Mouse (Mus musculus): ENCODE results near the gene Pmis2. TPM values are rescaled to one million over a fixed set of nuclear protein-coding genes. Genes with fewer than 3 reads are reported as not detected.

The Pmis2 gene
- total and polyA plus RNA-seq, 3 experiments: not detected

DNA sequence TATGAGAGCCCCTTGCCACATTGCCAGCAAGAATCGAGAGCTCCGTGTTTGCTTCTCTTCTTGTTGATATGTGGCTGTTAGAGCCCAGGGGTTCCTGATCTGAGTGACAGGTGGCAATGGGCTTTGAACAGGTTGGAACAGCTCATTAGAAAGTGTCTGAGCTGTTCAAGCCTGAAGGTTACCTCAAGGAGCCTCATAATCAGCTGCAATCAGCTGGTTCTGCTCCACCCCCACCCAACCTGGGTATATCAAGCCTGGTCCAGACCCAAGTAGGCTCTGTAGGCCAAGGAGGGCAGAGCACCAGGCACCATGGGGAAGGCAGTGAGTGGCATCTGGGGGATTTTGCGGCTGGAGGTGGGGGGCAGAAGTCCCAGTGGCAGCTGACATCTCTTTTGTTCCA lies 40.5 kb upstream of the Pmis2 start, which contains the start of gene Atp4a:
Gene Atp4a, plus strand, starts transcription at position 268 of the 400 bp plus-strand sequence.
- Histone ChIP-seq H3K27ac (ENCODE audit: control insufficient read depth, low read depth, low read length) (no peak within 1 kb of the TSS), H3K9me3 (replicated peaks; ENCODE audit: insufficient read depth, low read length) (no peaks in the 10 kb centered on the region), H3K27me3 (ENCODE audit: control insufficient read depth in 1 of 2, insufficient read depth in 2 of 2, low read length in 2 of 2) (no peaks in the 10 kb centered on the region), H3K4me1 (ENCODE audit: control insufficient read depth in 1 of 2, insufficient read depth in 2 of 2, low read length in 2 of 2) (peaks cover 0 to 10% of the 10 kb centered on the region in 2 experiments), H3K9ac (ENCODE audit: control insufficient read depth, low read depth, low read length, poor library complexity, severe bottlenecking) (no peak within 1 kb of the TSS), H3K79me2 (ENCODE audit: control insufficient read depth, insufficient read depth, low read length, poor library complexity) (no peaks in the 10 kb centered on the region), H3K4me3 (ENCODE audit: control insufficient read depth in 1 of 2, insufficient read depth in 1 of 2, low read depth in 2 of 2, low read length in 2 of 2) (no peak within 1 kb of the TSS), H3K36me3 (ENCODE audit: control insufficient read depth in 1 of 2, insufficient read depth in 2 of 2, low read length in 2 of 2) (peaks cover 0 to 5% of the 10 kb centered on the region in 2 experiments; a peak in 2 of 4 replicates)
- DNase-seq (ENCODE audit: low read depth, low spot score): no peak
- TF ChIP-seq MYC (IDR thresholded peaks at IDR 0.05; ENCODE audit: low read depth, low read length): no peak
- TF ChIP-seq GABPA (IDR thresholded peaks at IDR 0.05; ENCODE audit: low read depth, low read length): no peak
- no peak for TF ChIP-seq EP300 (IDR thresholded peaks at IDR 0.05; ENCODE audit: low read depth in 1 of 2, low read length in 2 of 2)
- TF ChIP-seq CHD1 (IDR thresholded peaks at IDR 0.05; ENCODE audit: low read depth, low read length): no peak
- TF ChIP-seq USF2 (IDR thresholded peaks at IDR 0.05; ENCODE audit: borderline replicate concordance in 1 of 2, insufficient read depth in 1 of 2, low read depth in 1 of 2, low read length in 2 of 2): no peak
- no peak for TF ChIP-seq MEF2A (IDR thresholded peaks at IDR 0.05; ENCODE audit: extremely low read depth, insufficient replicate concordance, low read depth, low read length, poor library complexity, severe bottlenecking)
- TF ChIP-seq TBP (IDR thresholded peaks at IDR 0.05; ENCODE audit: low read depth, low read length): no peak
- TF ChIP-seq UBTF (IDR thresholded peaks at IDR 0.05; ENCODE audit: borderline replicate concordance, insufficient read depth, low read depth, low read length): no peak
- no peak for TF ChIP-seq ZKSCAN1 (IDR thresholded peaks at IDR 0.05; ENCODE audit: low read depth, low read length)
- TF ChIP-seq ZC3H11A (IDR thresholded peaks at IDR 0.05; ENCODE audit: low read depth, low read length): no peak
- TF ChIP-seq MAX (IDR thresholded peaks at IDR 0.05; ENCODE audit: low read length): no peak

DNA sequence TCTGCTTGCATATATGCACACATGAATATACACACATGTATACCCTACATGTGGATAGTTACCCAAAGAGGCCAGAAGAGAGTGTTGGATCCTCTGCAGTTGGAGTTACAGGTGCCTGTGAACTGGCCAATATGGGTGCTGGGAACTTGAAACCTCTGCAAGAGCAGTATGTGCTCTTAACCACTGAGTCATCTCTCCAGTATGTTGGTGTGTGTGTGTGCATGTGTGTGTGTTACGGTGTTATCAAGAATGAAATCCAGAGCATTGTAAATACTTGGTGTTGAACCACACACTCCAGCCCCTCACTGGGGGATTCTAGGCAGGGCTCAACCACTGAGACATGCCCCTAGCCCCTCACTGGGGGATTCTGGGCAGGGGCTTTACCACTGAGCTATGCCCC lies 36.0 kb upstream of the Pmis2 start:
- peaks cover 5 to 21% of the 10 kb centered on the region in 2 experiments for H3K4me1 ChIP-seq (ENCODE audit: control insufficient read depth in 1 of 2, insufficient read depth in 2 of 2, low read length in 2 of 2)
- H3K4me3 ChIP-seq (ENCODE audit: control insufficient read depth in 1 of 2, insufficient read depth in 1 of 2, low read depth in 2 of 2, low read length in 2 of 2): no peak overlapping the region
- DNase-seq (ENCODE audit: low read depth, low spot score): no peak

More for the DNA sequence above, 36.0 kb upstream of the Pmis2 start:
- Histone ChIP-seq H3K27ac (ENCODE audit: control insufficient read depth, low read depth, low read length) (no peak overlapping the region), H3K9ac (ENCODE audit: control insufficient read depth, low read depth, low read length, poor library complexity, severe bottlenecking) (no peak overlapping the region), H3K27me3 (ENCODE audit: control insufficient read depth in 1 of 2, insufficient read depth in 2 of 2, low read length in 2 of 2) (no peaks in the 10 kb centered on the region; a peak in 1 of 4 replicates), H3K36me3 (ENCODE audit: control insufficient read depth in 1 of 2, insufficient read depth in 2 of 2, low read length in 2 of 2) (peaks cover 0 to 13% of the 10 kb centered on the region in 2 experiments; a peak in 2 of 4 replicates), H3K79me2 (ENCODE audit: control insufficient read depth, insufficient read depth, low read length, poor library complexity) (no peaks in the 10 kb centered on the region), H3K9me3 (replicated peaks; ENCODE audit: insufficient read depth, low read length) (no peaks in the 10 kb centered on the region)
- TF ChIP-seq POLR2AphosphoS2 (IDR thresholded peaks at IDR 0.05; ENCODE audit: low read length): no peak
- no peak for TF ChIP-seq ZMIZ1 (IDR thresholded peaks at IDR 0.05; ENCODE audit: low read depth, low read length)
- no peak for TF ChIP-seq HCFC1 (IDR thresholded peaks at IDR 0.05; ENCODE audit: low read depth, low read length)
- no peak for TF ChIP-seq MXI1 (IDR thresholded peaks at IDR 0.05; ENCODE audit: low read depth, low read length)
- no peak for TF ChIP-seq BHLHE40 (IDR thresholded peaks at IDR 0.05; ENCODE audit: borderline replicate concordance, low read depth, low read length)

Data from MEL (cell line).